Mouse (Mus musculus): Measurements from ENCODE around the gene Asb13.

Asb13 gene

GRCm38 (mm10) chr13:3628102-3628501, 5.7 kb upstream of the Asb13 start:
- H3K27me3 ChIP-seq (ENCODE audit: insufficient read depth, low read length) = peaks cover 7% of the 10 kb centered on the region
- H3K4me1 ChIP-seq (replicated peaks; ENCODE audit: low read depth, low read length) = no peaks in the 10 kb centered on the region
- no peak for TF ChIP-seq NANOG (IDR thresholded peaks at IDR 0.05; ENCODE audit: borderline replicate concordance, low read length)
- no peak for TF ChIP-seq CTCF (conservative IDR thresholded peaks at IDR 0.05; ENCODE audit: low read length)
- no peak for TF ChIP-seq POU5F1 (IDR thresholded peaks at IDR 0.05; ENCODE audit: borderline replicate concordance, low read length)
- no peak overlapping the region for H3K4me3 ChIP-seq (replicated peaks; ENCODE audit: low read length)
- peaks cover 52% of the 10 kb centered on the region for H3K9me3 ChIP-seq (ENCODE audit: low read length)
- H3K36me3 ChIP-seq (ENCODE audit: insufficient read depth, low read length) = no peaks in the 10 kb centered on the region

GRCm38 (mm10) chr13:3632551-3632950, 1.3 kb upstream of the Asb13 start:
- H3K4me1 ChIP-seq (replicated peaks; ENCODE audit: low read depth, low read length) = peaks cover 13% of the 10 kb centered on the region; the same call in 1 of the 2 replicates
- TF ChIP-seq NANOG (IDR thresholded peaks at IDR 0.05; ENCODE audit: borderline replicate concordance, low read length) = no peak
- no peak for TF ChIP-seq CTCF (conservative IDR thresholded peaks at IDR 0.05; ENCODE audit: low read length)
- TF ChIP-seq POU5F1 (IDR thresholded peaks at IDR 0.05; ENCODE audit: borderline replicate concordance, low read length) = no peak
- no peak overlapping the region for H3K4me3 ChIP-seq (replicated peaks; ENCODE audit: low read length)
- no peaks in the 10 kb centered on the region for H3K36me3 ChIP-seq (ENCODE audit: insufficient read depth, low read length)
- H3K27me3 ChIP-seq (ENCODE audit: insufficient read depth, low read length) = peaks cover 23% of the 10 kb centered on the region
- peaks cover 12% of the 10 kb centered on the region for H3K9me3 ChIP-seq (ENCODE audit: low read length)

- TF ChIP-seq NANOG (IDR thresholded peaks at IDR 0.05; ENCODE audit: borderline replicate concordance, low read length) (no peak), POU5F1 (IDR thresholded peaks at IDR 0.05; ENCODE audit: borderline replicate concordance, low read length) (no peak), CTCF (conservative IDR thresholded peaks at IDR 0.05; ENCODE audit: low read length) (no peak)
- Histone ChIP-seq H3K36me3 (ENCODE audit: insufficient read depth, low read length) (no peaks in the 10 kb centered on the region), H3K9me3 (ENCODE audit: low read length) (peaks cover 8% of the 10 kb centered on the region), H3K4me1 (replicated peaks; ENCODE audit: low read depth, low read length) (peaks cover 13% of the 10 kb centered on the region; the same call in 1 of the 2 replicates), H3K27me3 (ENCODE audit: insufficient read depth, low read length) (peaks cover 23% of the 10 kb centered on the region), H3K4me3 (replicated peaks; ENCODE audit: low read length) (no peak overlapping the region)
Measured at GRCm38 (mm10) chr13:3633131-3633530, 701 bp upstream of the Asb13 start.

GRCm38 (mm10) chr13:3635076-3635475, 1.2 kb downstream of the Asb13 start:
- no peak for TF ChIP-seq POU5F1 (IDR thresholded peaks at IDR 0.05; ENCODE audit: borderline replicate concordance, low read length)
- no peak for TF ChIP-seq NANOG (IDR thresholded peaks at IDR 0.05; ENCODE audit: borderline replicate concordance, low read length)
- Histone ChIP-seq H3K4me3 (replicated peaks; ENCODE audit: low read length) (no peak overlapping the region), H3K27me3 (ENCODE audit: insufficient read depth, low read length) (peaks cover 23% of the 10 kb centered on the region), H3K9me3 (ENCODE audit: low read length) (peaks cover 8% of the 10 kb centered on the region), H3K4me1 (replicated peaks; ENCODE audit: low read depth, low read length) (peaks cover 13% of the 10 kb centered on the region; the same call in 1 of the 2 replicates), H3K36me3 (ENCODE audit: insufficient read depth, low read length) (no peaks in the 10 kb centered on the region)

GRCm38 (mm10) chr13:3636797-3637196, 3.0 kb downstream of the Asb13 start:
- Histone ChIP-seq H3K36me3 (ENCODE audit: insufficient read depth, low read length) (no peaks in the 10 kb centered on the region), H3K4me3 (replicated peaks; ENCODE audit: low read length) (no peak overlapping the region), H3K4me1 (replicated peaks; ENCODE audit: low read depth, low read length) (peaks cover 13% of the 10 kb centered on the region; the same call in 1 of the 2 replicates), H3K27me3 (ENCODE audit: insufficient read depth, low read length) (peaks cover 23% of the 10 kb centered on the region), H3K9me3 (ENCODE audit: low read length) (peaks cover 3% of the 10 kb centered on the region; the same call in 1 of the 2 replicates)
- TF ChIP-seq POU5F1 (IDR thresholded peaks at IDR 0.05; ENCODE audit: borderline replicate concordance, low read length) = no peak
- TF ChIP-seq NANOG (IDR thresholded peaks at IDR 0.05; ENCODE audit: borderline replicate concordance, low read length) = no peak
- TF ChIP-seq CTCF (conservative IDR thresholded peaks at IDR 0.05; ENCODE audit: low read length) = no peak

GRCm38 (mm10) chr13:3642049-3642448, 8.2 kb downstream of the Asb13 start:
- Histone ChIP-seq H3K4me3 (replicated peaks; ENCODE audit: low read length) (no peak overlapping the region), H3K36me3 (ENCODE audit: insufficient read depth, low read length) (no peaks in the 10 kb centered on the region), H3K9me3 (ENCODE audit: low read length) (peaks cover 15% of the 10 kb centered on the region), H3K4me1 (replicated peaks; ENCODE audit: low read depth, low read length) (no peaks in the 10 kb centered on the region), H3K27me3 (ENCODE audit: insufficient read depth, low read length) (no peaks in the 10 kb centered on the region)
- no peak for TF ChIP-seq NANOG (IDR thresholded peaks at IDR 0.05; ENCODE audit: borderline replicate concordance, low read length)
- TF ChIP-seq CTCF (conservative IDR thresholded peaks at IDR 0.05; ENCODE audit: low read length) = peak; percentile 39
- TF ChIP-seq POU5F1 (IDR thresholded peaks at IDR 0.05; ENCODE audit: borderline replicate concordance, low read length) = no peak

- TF ChIP-seq NANOG (IDR thresholded peaks at IDR 0.05; ENCODE audit: borderline replicate concordance, low read length) (no peak), CTCF (conservative IDR thresholded peaks at IDR 0.05; ENCODE audit: low read length) (no peak), POU5F1 (IDR thresholded peaks at IDR 0.05; ENCODE audit: borderline replicate concordance, low read length) (no peak)
Measured at GRCm38 (mm10) chr13:3642538-3642937, 8.7 kb downstream of the Asb13 start.

GRCm38 (mm10) chr13:3644871-3645270, 11.0 kb downstream of the Asb13 start:
- Histone ChIP-seq H3K4me1 (replicated peaks; ENCODE audit: low read depth, low read length) (no peaks in the 10 kb centered on the region), H3K27me3 (ENCODE audit: insufficient read depth, low read length) (no peaks in the 10 kb centered on the region), H3K36me3 (ENCODE audit: insufficient read depth, low read length) (no peaks in the 10 kb centered on the region), H3K4me3 (replicated peaks; ENCODE audit: low read length) (no peak overlapping the region), H3K9me3 (ENCODE audit: low read length) (peaks cover 15% of the 10 kb centered on the region)
- TF ChIP-seq CTCF (conservative IDR thresholded peaks at IDR 0.05; ENCODE audit: low read length) (no peak), POU5F1 (IDR thresholded peaks at IDR 0.05; ENCODE audit: borderline replicate concordance, low read length) (no peak), NANOG (IDR thresholded peaks at IDR 0.05; ENCODE audit: borderline replicate concordance, low read length) (no peak)

More at GRCm38 (mm10) chr13:3642538-3642937, 8.7 kb downstream of the Asb13 start:
- Histone ChIP-seq H3K4me3 (replicated peaks; ENCODE audit: low read length) (no peak overlapping the region), H3K27me3 (ENCODE audit: insufficient read depth, low read length) (no peaks in the 10 kb centered on the region), H3K36me3 (ENCODE audit: insufficient read depth, low read length) (no peaks in the 10 kb centered on the region), H3K4me1 (replicated peaks; ENCODE audit: low read depth, low read length) (no peaks in the 10 kb centered on the region), H3K9me3 (ENCODE audit: low read length) (peaks cover 15% of the 10 kb centered on the region)

- TF ChIP-seq POU5F1 (IDR thresholded peaks at IDR 0.05; ENCODE audit: borderline replicate concordance, low read length) = no peak
- TF ChIP-seq NANOG (IDR thresholded peaks at IDR 0.05; ENCODE audit: borderline replicate concordance, low read length) = no peak
- no peak for TF ChIP-seq CTCF (conservative IDR thresholded peaks at IDR 0.05; ENCODE audit: low read length)
- no peaks in the 10 kb centered on the region for H3K4me1 ChIP-seq (replicated peaks; ENCODE audit: low read depth, low read length)
Measured at GRCm38 (mm10) chr13:3645919-3646318, 12.1 kb downstream of the Asb13 start.

More at GRCm38 (mm10) chr13:3645919-3646318, 12.1 kb downstream of the Asb13 start:
- Histone ChIP-seq H3K27me3 (ENCODE audit: insufficient read depth, low read length) (no peaks in the 10 kb centered on the region), H3K36me3 (ENCODE audit: insufficient read depth, low read length) (no peaks in the 10 kb centered on the region), H3K9me3 (ENCODE audit: low read length) (peaks cover 15% of the 10 kb centered on the region), H3K4me3 (replicated peaks; ENCODE audit: low read length) (no peak overlapping the region)

Data from E14TG2a.4 (cell line).